Mouse (Mus musculus) intestine, embryonic 14.5 days (tissue): ENCODE measurements at regions not wholly inside any gene's neighbourhood (a gene's known extent, or its start where the extent isn't known, plus 50 kb on each side); places are given as distances from the start of the nearest gene placed in this dataset.

Experiments
- ATAC-seq: fragments of 200-750 bp; cut with Nextera tagmentation; replicated peaks from 2 replicates; pipeline ENCODE4 v1.8.0; 2017; ENCODE audit warnings: low read depth, moderate number of reproducible peaks, moderate TSS enrichment, moderate library complexity; ENCODE audit not compliant: low FRiP score, low TSS enrichment
- DNase-seq: peaks from one replicate; pipeline ENCODE4 v3.0.0-alpha.2; 2018; ENCODE audit warnings: low spot score
- H3K27ac ChIP-seq: fragments of 300-500 bp; sonication (generic); 2 replicates; pipeline ENCODE4 v1.5.1; 2014; ENCODE audit warnings: low read depth, mild to moderate bottlenecking, control low read depth
- H3K27me3 ChIP-seq: fragments of 300-500 bp; sonication (generic); replicated peaks from 2 replicates; pipeline ENCODE4 v1.6.1; 2014; ENCODE audit warnings: low read length, control low read depth; ENCODE audit not compliant: control insufficient read depth, insufficient read depth
- H3K36me3 ChIP-seq: fragments of 300-500 bp; sonication (generic); 2 replicates; pipeline ENCODE4 v1.6.1; 2014; ENCODE audit warnings: low read length, control low read depth; ENCODE audit not compliant: control insufficient read depth, insufficient read depth
- H3K4me1 ChIP-seq: fragments of 300-500 bp; sonication (generic); replicated peaks from 2 replicates; pipeline ENCODE4 v1.6.1; 2014; ENCODE audit warnings: low read length, control low read depth, mixed read lengths; ENCODE audit not compliant: control insufficient read depth, insufficient read depth
- H3K4me2 ChIP-seq: fragments of 300-500 bp; sonication (generic); 2 replicates; pipeline ENCODE4 v1.6.1; 2014; ENCODE audit warnings: low read length
- H3K4me3 ChIP-seq: fragments of 300-500 bp; sonication (generic); 2 replicates; pipeline ENCODE4 v1.5.1; 2014; ENCODE audit warnings: low read depth, low read length, control low read depth, mixed read lengths
- H3K9ac ChIP-seq: fragments of 300-500 bp; sonication (generic); 2 replicates; pipeline ENCODE4 v1.6.1; 2014; ENCODE audit warnings: mild to moderate bottlenecking, low read length
- H3K9me3 ChIP-seq: fragments of 300-500 bp; sonication (generic); 2 replicates; pipeline ENCODE4 v1.6.1; 2016; ENCODE audit warnings: low read length, control low read depth; ENCODE audit not compliant: control insufficient read depth
- WGBS: fragments of 180-500 bp; shearing (Covaris S2); extraction: QIAGEN DNeasy Blood & Tissue Kit; methylation state at CpG from one replicate; pipeline ENCODE4 v1.1.7; 2014; 5-methylcytosine and 5-hydroxymethylcytosine counted together

GRCm38 (mm10) chr12:50158143-50158542 lies 490.8 kb downstream of the Prkd1 start:
- H3K4me1 ChIP-seq, result no peaks in the 10 kb centered on the region
- no peak overlapping the region for H3K9ac ChIP-seq
- no peaks in the 10 kb centered on the region for H3K36me3 ChIP-seq
- WGBS, result 68% methylated on average over 9 of the region's 9 CpGs
- H3K4me3 ChIP-seq, result no peak overlapping the region
- ATAC-seq, result no peak
- H3K4me2 ChIP-seq, result no peak overlapping the region
- H3K27me3 ChIP-seq, result no peaks in the 10 kb centered on the region
- no peaks in the 10 kb centered on the region for H3K9me3 ChIP-seq
- no peak for DNase-seq
- H3K27ac ChIP-seq, result no peak overlapping the region

- no peak for ATAC-seq
- DNase-seq, result no peak
- H3K9ac ChIP-seq, result no peak overlapping the region
- H3K4me3 ChIP-seq, result no peak overlapping the region
- no peaks in the 10 kb centered on the region for H3K9me3 ChIP-seq
- no peaks in the 10 kb centered on the region for H3K4me1 ChIP-seq
- H3K27ac ChIP-seq, result no peak overlapping the region
- H3K4me2 ChIP-seq, result no peak overlapping the region
- WGBS, result 64% methylated on average over 1 of the region's 1 CpGs
- H3K27me3 ChIP-seq, result no peaks in the 10 kb centered on the region
- H3K36me3 ChIP-seq, result no peaks in the 10 kb centered on the region
Measured at GRCm38 (mm10) chr12:50187332-50187731, 461.6 kb downstream of the Prkd1 start.

- H3K4me1 ChIP-seq, result no peaks in the 10 kb centered on the region
- no peaks in the 10 kb centered on the region for H3K36me3 ChIP-seq
- H3K4me2 ChIP-seq, result no peak overlapping the region
- no peak overlapping the region for H3K27ac ChIP-seq
- no peak overlapping the region for H3K4me3 ChIP-seq
- H3K9me3 ChIP-seq, result no peaks in the 10 kb centered on the region
- no peaks in the 10 kb centered on the region for H3K27me3 ChIP-seq
- DNase-seq (no peak), ATAC-seq (no peak)
- no peak overlapping the region for H3K9ac ChIP-seq
Measured at GRCm38 (mm10) chr12:50190892-50191539, 457.9 kb downstream of the Prkd1 start.

GRCm38 (mm10) chr12:50191733-50192612 lies 456.9 kb downstream of the Prkd1 start:
- Histone ChIP-seq H3K9me3 (no peaks in the 10 kb centered on the region), H3K4me2 (no peak overlapping the region), H3K27me3 (no peaks in the 10 kb centered on the region), H3K4me1 (no peaks in the 10 kb centered on the region), H3K9ac (no peak overlapping the region), H3K36me3 (no peaks in the 10 kb centered on the region), H3K4me3 (no peak overlapping the region), H3K27ac (no peak overlapping the region)
- WGBS, result 51% methylated on average over 11 of the region's 11 CpGs
- no peak for DNase-seq
- no peak for ATAC-seq

- Histone ChIP-seq H3K27ac (no peak overlapping the region), H3K4me1 (no peaks in the 10 kb centered on the region), H3K9me3 (no peaks in the 10 kb centered on the region), H3K9ac (no peak overlapping the region), H3K4me2 (no peak overlapping the region), H3K27me3 (no peaks in the 10 kb centered on the region), H3K36me3 (no peaks in the 10 kb centered on the region), H3K4me3 (no peak overlapping the region)
- 66% methylated on average over 3 of the region's 3 CpGs for WGBS
- no peak for ATAC-seq
- no peak for DNase-seq
Measured at GRCm38 (mm10) chr12:50193501-50193900, 455.4 kb downstream of the Prkd1 start.

- no peak for DNase-seq
- H3K4me3 ChIP-seq, result no peak overlapping the region
- no peak overlapping the region for H3K4me2 ChIP-seq
- no peaks in the 10 kb centered on the region for H3K36me3 ChIP-seq
- no peaks in the 10 kb centered on the region for H3K4me1 ChIP-seq
- no peaks in the 10 kb centered on the region for H3K27me3 ChIP-seq
- no peaks in the 10 kb centered on the region for H3K9me3 ChIP-seq
- ATAC-seq, result no peak
- no peak overlapping the region for H3K9ac ChIP-seq
- no peak overlapping the region for H3K27ac ChIP-seq
Measured at GRCm38 (mm10) chr12:50194714-50195113, 454.2 kb downstream of the Prkd1 start.

- Histone ChIP-seq H3K9me3 (no peaks in the 10 kb centered on the region), H3K27me3 (no peaks in the 10 kb centered on the region), H3K9ac (no peak overlapping the region), H3K4me2 (no peak overlapping the region), H3K4me1 (no peaks in the 10 kb centered on the region), H3K36me3 (no peaks in the 10 kb centered on the region), H3K27ac (no peak overlapping the region), H3K4me3 (no peak overlapping the region)
- no peak for ATAC-seq
- DNase-seq, result no peak
- WGBS, result 72% methylated on average over 2 of the region's 2 CpGs
Measured at GRCm38 (mm10) chr12:50196339-50196738, 452.6 kb downstream of the Prkd1 start.

GRCm38 (mm10) chr12:50241139-50241538 lies 407.8 kb downstream of the Prkd1 start:
- WGBS, result 81% methylated on average over 1 of the region's 1 CpGs
- Histone ChIP-seq H3K36me3 (no peaks in the 10 kb centered on the region), H3K27me3 (no peaks in the 10 kb centered on the region), H3K9ac (no peak overlapping the region), H3K9me3 (no peaks in the 10 kb centered on the region), H3K4me2 (no peak overlapping the region), H3K4me3 (no peak overlapping the region), H3K4me1 (no peaks in the 10 kb centered on the region), H3K27ac (no peak overlapping the region)
- DNase-seq (no peak), ATAC-seq (no peak)

GRCm38 (mm10) chr12:50258901-50259300 lies 390.0 kb downstream of the Prkd1 start:
- H3K9me3 ChIP-seq, result no peaks in the 10 kb centered on the region
- H3K4me3 ChIP-seq, result no peak overlapping the region
- H3K9ac ChIP-seq, result no peak overlapping the region
- no peak for DNase-seq
- no peaks in the 10 kb centered on the region for H3K27me3 ChIP-seq
- H3K27ac ChIP-seq, result no peak overlapping the region
- WGBS, result 74% methylated on average over 4 of the region's 4 CpGs
- H3K4me2 ChIP-seq, result no peak overlapping the region
- ATAC-seq, result no peak
- H3K36me3 ChIP-seq, result no peaks in the 10 kb centered on the region
- H3K4me1 ChIP-seq, result no peaks in the 10 kb centered on the region
